Mouse (Mus musculus): Measurements from ENCODE around the gene Mtr.

Mtr gene

GRCm38 (mm10) chr13:12257391-12258380 is at the start of gene Mtr:
Mtr (minus strand) TSS chr13:12258113.
- peak; percentile 81 for DNase-seq (ENCODE audit: low spot score)

- no peak for DNase-seq (ENCODE audit: low spot score)
Measured at GRCm38 (mm10) chr13:12307286-12307685, 49.4 kb upstream of the Mtr start.

GRCm38 (mm10) chr13:12305540-12305939 is 47.6 kb upstream of the Mtr start:
- no peak for DNase-seq (ENCODE audit: low spot score)

- no peak for DNase-seq (ENCODE audit: low spot score)
Measured at GRCm38 (mm10) chr13:12304991-12305390, 47.1 kb upstream of the Mtr start.

- no peak for DNase-seq (ENCODE audit: low spot score)
Measured at GRCm38 (mm10) chr13:12297777-12298176, 39.9 kb upstream of the Mtr start.

- peak; percentile 11 for DNase-seq (ENCODE audit: low spot score)
Measured at GRCm38 (mm10) chr13:12296701-12297100, 38.8 kb upstream of the Mtr start.

- no peak for DNase-seq (ENCODE audit: low spot score)
Measured at GRCm38 (mm10) chr13:12293810-12294209, 35.9 kb upstream of the Mtr start.

- DNase-seq (ENCODE audit: low spot score) = no peak
Measured at GRCm38 (mm10) chr13:12290700-12291099, 32.8 kb upstream of the Mtr start.

- DNase-seq (ENCODE audit: low spot score) = no peak
Measured at GRCm38 (mm10) chr13:12284528-12284927, 26.6 kb upstream of the Mtr start.

GRCm38 (mm10) chr13:12283826-12284225 is 25.9 kb upstream of the Mtr start:
- no peak for DNase-seq (ENCODE audit: low spot score)

- DNase-seq (ENCODE audit: low spot score) = no peak
Measured at GRCm38 (mm10) chr13:12274721-12275120, 16.8 kb upstream of the Mtr start.

- DNase-seq (ENCODE audit: low spot score) = no peak
Measured at GRCm38 (mm10) chr13:12274220-12274619, 16.3 kb upstream of the Mtr start.

- no peak for DNase-seq (ENCODE audit: low spot score)
Measured at GRCm38 (mm10) chr13:12272953-12273352, 15.0 kb upstream of the Mtr start.

GRCm38 (mm10) chr13:12267971-12268370 is 10.1 kb upstream of the Mtr start:
- no peak for DNase-seq (ENCODE audit: low spot score)

GRCm38 (mm10) chr13:12267097-12267496 is 9.2 kb upstream of the Mtr start:
- DNase-seq (ENCODE audit: low spot score) = no peak

GRCm38 (mm10) chr13:12263996-12264395 is 6.1 kb upstream of the Mtr start:
- DNase-seq (ENCODE audit: low spot score) = no peak

- no peak for DNase-seq (ENCODE audit: low spot score)
Measured at GRCm38 (mm10) chr13:12261505-12261904, 3.6 kb upstream of the Mtr start.

GRCm38 (mm10) chr13:12256871-12257390 is 982 bp downstream of the Mtr start:
- DNase-seq (ENCODE audit: low spot score) = no peak

GRCm38 (mm10) chr13:12255911-12256705 is 1.8 kb downstream of the Mtr start:
- DNase-seq (ENCODE audit: low spot score) = no peak

GRCm38 (mm10) chr13:12250496-12250895 is 7.4 kb downstream of the Mtr start:
- no peak for DNase-seq (ENCODE audit: low spot score)

- DNase-seq (ENCODE audit: low spot score) = no peak
Measured at GRCm38 (mm10) chr13:12249195-12249898, 8.6 kb downstream of the Mtr start.

GRCm38 (mm10) chr13:12245938-12246337 is 12.0 kb downstream of the Mtr start:
- DNase-seq (ENCODE audit: low spot score) = no peak
